Mouse (Mus musculus): ENCODE results near the gene Myo15b. TPM values are rescaled to one million over a fixed set of nuclear protein-coding genes. Genes with fewer than 3 reads are reported as not detected.

The Myo15b gene
- polyA plus RNA-seq, 1 experiment from 2014 or later, result 0.83 TPM

- Histone ChIP-seq H3K4me2 (ENCODE audit: low read depth, low read length) (peak within 1 kb of the TSS; percentile 54), H3K36me3 (ENCODE audit: control insufficient read depth, insufficient read depth, low read length) (peaks cover 6% of the 10 kb centered on the region; the same call in 1 of the 2 replicates), H3K4me1 (replicated peaks; ENCODE audit: control insufficient read depth, insufficient read depth, low read length) (peaks cover 5% of the 10 kb centered on the region), H3K9me3 (ENCODE audit: control insufficient read depth, low read length) (no peaks in the 10 kb centered on the region), H3K27me3 (ENCODE audit: control insufficient read depth, insufficient read depth, low read depth, low read length) (no peaks in the 10 kb centered on the region), H3K9ac (ENCODE audit: low read length) (peak within 1 kb of the TSS; percentile 61), H3K4me3 (ENCODE audit: low read length) (peak within 1 kb of the TSS; percentile 36), H3K27ac (ENCODE audit: low read length) (peak within 1 kb of the TSS; percentile 97)
- peak; percentile 92 for ATAC-seq (ENCODE audit: low read depth)
- WGBS, result 51% methylated on average over 11 of the region's 11 CpGs
These were observed 53.6 kb downstream of the Myo15b start, which contains the start of gene Smim6 for GRCm38 (mm10) chr11:115911632-115912376. Gene Smim6 (plus strand): TSS chr11:115912017.

- 86% methylated on average over 4 of the region's 4 CpGs for WGBS
- Histone ChIP-seq H3K4me3 (ENCODE audit: low read length) (no peak overlapping the region), H3K27ac (ENCODE audit: low read length) (no peak overlapping the region), H3K4me1 (replicated peaks; ENCODE audit: control insufficient read depth, insufficient read depth, low read length) (peaks cover 2% of the 10 kb centered on the region), H3K9me3 (ENCODE audit: control insufficient read depth, low read length) (no peaks in the 10 kb centered on the region), H3K36me3 (ENCODE audit: control insufficient read depth, insufficient read depth, low read length) (peaks cover 6% of the 10 kb centered on the region), H3K4me2 (ENCODE audit: low read depth, low read length) (no peak overlapping the region), H3K27me3 (ENCODE audit: control insufficient read depth, insufficient read depth, low read depth, low read length) (no peaks in the 10 kb centered on the region), H3K9ac (ENCODE audit: low read length) (no peak overlapping the region)
- no peak for ATAC-seq (ENCODE audit: low read depth)
These were observed 58.4 kb downstream of the Myo15b start for GRCm38 (mm10) chr11:115916579-115916978.

GRCm38 (mm10) chr11:115918637-115919036 is 60.4 kb downstream of the Myo15b start:
- WGBS, result 84% methylated on average over 5 of the region's 5 CpGs
- peaks cover 8% of the 10 kb centered on the region for H3K36me3 ChIP-seq (ENCODE audit: control insufficient read depth, insufficient read depth, low read length)
- no peak overlapping the region for H3K27ac ChIP-seq (ENCODE audit: low read length)
- no peaks in the 10 kb centered on the region; the same call in 1 of the 2 replicates for H3K4me1 ChIP-seq (replicated peaks; ENCODE audit: control insufficient read depth, insufficient read depth, low read length)
- no peaks in the 10 kb centered on the region for H3K9me3 ChIP-seq (ENCODE audit: control insufficient read depth, low read length)
- H3K9ac ChIP-seq (ENCODE audit: low read length), result no peak overlapping the region
- ATAC-seq (ENCODE audit: low read depth), result no peak
- no peaks in the 10 kb centered on the region for H3K27me3 ChIP-seq (ENCODE audit: control insufficient read depth, insufficient read depth, low read depth, low read length)
- H3K4me3 ChIP-seq (ENCODE audit: low read length), result no peak overlapping the region
- H3K4me2 ChIP-seq (ENCODE audit: low read depth, low read length), result no peak overlapping the region

- no peak overlapping the region for H3K4me3 ChIP-seq (ENCODE audit: low read length)
- ATAC-seq (ENCODE audit: low read depth), result no peak
- H3K36me3 ChIP-seq (ENCODE audit: control insufficient read depth, insufficient read depth, low read length), result peaks cover 8% of the 10 kb centered on the region
- no peak overlapping the region for H3K27ac ChIP-seq (ENCODE audit: low read length)
- WGBS, result 88% methylated on average over 5 of the region's 5 CpGs
- no peak overlapping the region for H3K4me2 ChIP-seq (ENCODE audit: low read depth, low read length)
- H3K27me3 ChIP-seq (ENCODE audit: control insufficient read depth, insufficient read depth, low read depth, low read length), result no peaks in the 10 kb centered on the region
- H3K9ac ChIP-seq (ENCODE audit: low read length), result no peak overlapping the region
- H3K9me3 ChIP-seq (ENCODE audit: control insufficient read depth, low read length), result no peaks in the 10 kb centered on the region
- H3K4me1 ChIP-seq (replicated peaks; ENCODE audit: control insufficient read depth, insufficient read depth, low read length), result no peaks in the 10 kb centered on the region; the same call in 1 of the 2 replicates
These were observed 60.9 kb downstream of the Myo15b start for GRCm38 (mm10) chr11:115919073-115919472.

GRCm38 (mm10) chr11:115920110-115920818 is 62.1 kb downstream of the Myo15b start:
- no peak for ATAC-seq (ENCODE audit: low read depth)
- H3K4me1 ChIP-seq (replicated peaks; ENCODE audit: control insufficient read depth, insufficient read depth, low read length), result no peaks in the 10 kb centered on the region

GRCm38 (mm10) chr11:115921986-115922385 is 63.8 kb downstream of the Myo15b start:
- Histone ChIP-seq H3K4me2 (ENCODE audit: low read depth, low read length) (no peak overlapping the region), H3K27me3 (ENCODE audit: control insufficient read depth, insufficient read depth, low read depth, low read length) (no peaks in the 10 kb centered on the region), H3K36me3 (ENCODE audit: control insufficient read depth, insufficient read depth, low read length) (peaks cover 2% of the 10 kb centered on the region; the same call in 1 of the 2 replicates), H3K4me3 (ENCODE audit: low read length) (no peak overlapping the region), H3K4me1 (replicated peaks; ENCODE audit: control insufficient read depth, insufficient read depth, low read length) (no peaks in the 10 kb centered on the region), H3K9ac (ENCODE audit: low read length) (no peak overlapping the region), H3K27ac (ENCODE audit: low read length) (no peak overlapping the region), H3K9me3 (ENCODE audit: control insufficient read depth, low read length) (no peaks in the 10 kb centered on the region)
- WGBS, result 94% methylated on average over 1 of the region's 1 CpGs
- no peak for ATAC-seq (ENCODE audit: low read depth)

More at GRCm38 (mm10) chr11:115920110-115920818, 62.1 kb downstream of the Myo15b start:
- Histone ChIP-seq H3K4me2 (ENCODE audit: low read depth, low read length) (no peak overlapping the region), H3K9ac (ENCODE audit: low read length) (no peak overlapping the region), H3K27me3 (ENCODE audit: control insufficient read depth, insufficient read depth, low read depth, low read length) (no peaks in the 10 kb centered on the region), H3K27ac (ENCODE audit: low read length) (no peak overlapping the region), H3K36me3 (ENCODE audit: control insufficient read depth, insufficient read depth, low read length) (peaks cover 6% of the 10 kb centered on the region), H3K9me3 (ENCODE audit: control insufficient read depth, low read length) (no peaks in the 10 kb centered on the region), H3K4me3 (ENCODE audit: low read length) (no peak overlapping the region)
- WGBS, result 30% methylated on average over 6 of the region's 6 CpGs

- peaks cover 7% of the 10 kb centered on the region for H3K4me1 ChIP-seq (replicated peaks; ENCODE audit: control insufficient read depth, insufficient read depth, low read length)
- WGBS, result 85% methylated on average over 8 of the region's 8 CpGs
- no peak for ATAC-seq (ENCODE audit: low read depth)
- no peaks in the 10 kb centered on the region for H3K36me3 ChIP-seq (ENCODE audit: control insufficient read depth, insufficient read depth, low read length)
- no peak overlapping the region for H3K4me3 ChIP-seq (ENCODE audit: low read length)
- no peaks in the 10 kb centered on the region for H3K27me3 ChIP-seq (ENCODE audit: control insufficient read depth, insufficient read depth, low read depth, low read length)
- H3K27ac ChIP-seq (ENCODE audit: low read length), result no peak overlapping the region
- no peak overlapping the region for H3K4me2 ChIP-seq (ENCODE audit: low read depth, low read length)
- H3K9ac ChIP-seq (ENCODE audit: low read length), result no peak overlapping the region
- no peaks in the 10 kb centered on the region for H3K9me3 ChIP-seq (ENCODE audit: control insufficient read depth, low read length)
These were observed 70.8 kb downstream of the Myo15b start for GRCm38 (mm10) chr11:115929031-115929430.

- no peak for ATAC-seq (ENCODE audit: low read depth)
- H3K4me1 ChIP-seq (replicated peaks; ENCODE audit: control insufficient read depth, insufficient read depth, low read length), result peaks cover 14% of the 10 kb centered on the region
- no peak overlapping the region for H3K4me2 ChIP-seq (ENCODE audit: low read depth, low read length)
- H3K36me3 ChIP-seq (ENCODE audit: control insufficient read depth, insufficient read depth, low read length), result no peaks in the 10 kb centered on the region
- WGBS, result 78% methylated on average over 2 of the region's 3 CpGs
- H3K9me3 ChIP-seq (ENCODE audit: control insufficient read depth, low read length), result no peaks in the 10 kb centered on the region
- H3K27me3 ChIP-seq (ENCODE audit: control insufficient read depth, insufficient read depth, low read depth, low read length), result no peaks in the 10 kb centered on the region
- no peak overlapping the region for H3K27ac ChIP-seq (ENCODE audit: low read length)
- H3K4me3 ChIP-seq (ENCODE audit: low read length), result no peak overlapping the region
- no peak overlapping the region for H3K9ac ChIP-seq (ENCODE audit: low read length)
These were observed 71.6 kb downstream of the Myo15b start for GRCm38 (mm10) chr11:115929818-115930217.

GRCm38 (mm10) chr11:115931235-115931634 is 73.0 kb downstream of the Myo15b start:
- no peak for ATAC-seq (ENCODE audit: low read depth)

More at GRCm38 (mm10) chr11:115931235-115931634, 73.0 kb downstream of the Myo15b start:
- Histone ChIP-seq H3K4me2 (ENCODE audit: low read depth, low read length) (no peak overlapping the region), H3K9me3 (ENCODE audit: control insufficient read depth, low read length) (no peaks in the 10 kb centered on the region), H3K27ac (ENCODE audit: low read length) (no peak overlapping the region), H3K4me1 (replicated peaks; ENCODE audit: control insufficient read depth, insufficient read depth, low read length) (peaks cover 14% of the 10 kb centered on the region), H3K9ac (ENCODE audit: low read length) (no peak overlapping the region), H3K36me3 (ENCODE audit: control insufficient read depth, insufficient read depth, low read length) (no peaks in the 10 kb centered on the region; the same call in 1 of the 2 replicates), H3K27me3 (ENCODE audit: control insufficient read depth, insufficient read depth, low read depth, low read length) (no peaks in the 10 kb centered on the region), H3K4me3 (ENCODE audit: low read length) (no peak overlapping the region)
- 64% methylated on average over 3 of the region's 3 CpGs for WGBS

Data from lung, embryonic 16.5 days (tissue).